In genomic region chr9:92865822-92866221, GRCm38 (mm10) we compare ENCODE assay signal across 30 mouse cellular contexts.
A peak's percentile ranks its signal among the peaks of the same experiment; 100 is the strongest.
DNase-seq lines count a peak whose midpoint lies in the region; ATAC-seq and TF ChIP-seq lines count a peak whose summit lies in the region.
"Had no signal": no experiment of that assay in that cellular context is flagged by ENCODE, and none has a peak within 500 bp of the region (broad histone marks: within the 10 kb centered on the region; RNA-seq: fewer than 3 reads in every experiment).

No protein-coding gene starts in this region.

- peak; percentile 23 for DNase-seq in embryonic facial prominence, embryonic 14.5 days (ENCODE audit: low spot score)
- no peak for DNase-seq in embryonic facial prominence, embryonic 10.5 days (ENCODE audit: low spot score)
- peak; percentile 28 for DNase-seq in 416B (ENCODE audit: low read depth)
- DNase-seq in lung, postnatal 36 days = peak; percentile 48
- no peak for DNase-seq in heart, postnatal 36 days
- DNase-seq in gastrocnemius, postnatal 4 days (ENCODE audit: low spot score in 2 of 2) = no peak
- DNase-seq: adrenal gland, adult 8-10 months; cerebellum, adult 11 months; cerebellum, adult 9-10 months; cerebellum, postnatal 36 days; gastrocnemius, postnatal 10 days; heart, postnatal 14 days; kidney, adult 2 months; kidney, postnatal 36 days; liver; retina, postnatal 1 day; right cerebral cortex, postnatal 14 days; thymus, adult 18-20 months; thymus, postnatal 36 days had no signal

- no peak overlapping the region for H3K27ac ChIP-seq in embryonic facial prominence, embryonic 14.5 days (replicated peaks; ENCODE audit: low read depth, low read length)
- no peak overlapping the region for H3K27ac ChIP-seq in embryonic facial prominence, embryonic 10.5 days (replicated peaks)
- H3K27ac ChIP-seq in intestine, postnatal 0 days (ENCODE audit: low read depth, low read length) = no peak overlapping the region
- H3K27ac ChIP-seq: embryonic facial prominence, embryonic 13.5 days; forebrain, embryonic 13.5 days; hindbrain, embryonic 12.5 days; liver, embryonic 14.5 days; macrophage; midbrain, embryonic 13.5 days; neural tube, embryonic 15.5 days had no signal

- intact Hi-C loops in heart, postnatal 36 days (cut with DNase I) = no loop called here

- no peak overlapping the region for H3K4me3 ChIP-seq in embryonic facial prominence, embryonic 14.5 days (ENCODE audit: low read depth, low read length)
- H3K4me3 ChIP-seq in embryonic facial prominence, embryonic 10.5 days = no peak overlapping the region
- no peak overlapping the region for H3K4me3 ChIP-seq in intestine, postnatal 0 days (ENCODE audit: low read depth, low read length)
- H3K4me3 ChIP-seq: embryonic facial prominence, embryonic 13.5 days; erythroblast, embryonic 14.5 days; forebrain, embryonic 13.5 days; hindbrain, embryonic 12.5 days; midbrain, embryonic 13.5 days; neural tube, embryonic 15.5 days had no signal

- peak; percentile 60; the same call in 1 of the 2 replicates for ATAC-seq in embryonic facial prominence, embryonic 14.5 days (ENCODE audit: low read depth)
- peak; percentile 69 for ATAC-seq in intestine, postnatal 0 days
- no peak for ATAC-seq in monocyte, adult 5-6 weeks (replicated peaks; ENCODE audit: insufficient number of reproducible peaks, low FRiP score, low TSS enrichment, poor library complexity, severe bottlenecking)
- ATAC-seq: forebrain, embryonic 13.5 days; midbrain, embryonic 13.5 days had no signal

- H3K4me1 ChIP-seq in embryonic facial prominence, embryonic 14.5 days (ENCODE audit: control insufficient read depth, insufficient read depth, low read length) = no peaks in the 10 kb centered on the region
- no peaks in the 10 kb centered on the region for H3K4me1 ChIP-seq in embryonic facial prominence, embryonic 10.5 days
- H3K4me1 ChIP-seq in intestine, postnatal 0 days (replicated peaks; ENCODE audit: control insufficient read depth, insufficient read depth, low read length) = no peaks in the 10 kb centered on the region
- H3K4me1 ChIP-seq: embryonic facial prominence, embryonic 13.5 days; forebrain, embryonic 13.5 days; hindbrain, embryonic 12.5 days; midbrain, embryonic 13.5 days; neural tube, embryonic 15.5 days had no signal

- no peaks in the 10 kb centered on the region for H3K9me3 ChIP-seq in embryonic facial prominence, embryonic 14.5 days (ENCODE audit: control insufficient read depth, low read length)
- H3K9me3 ChIP-seq in embryonic facial prominence, embryonic 10.5 days = 0 out of 2 replicates have a peak, but pooled peaks cover 4% of the 10 kb centered on the region
- no peaks in the 10 kb centered on the region for H3K9me3 ChIP-seq in intestine, postnatal 0 days (ENCODE audit: control insufficient read depth)
- H3K9me3 ChIP-seq: embryonic facial prominence, embryonic 13.5 days; forebrain, embryonic 13.5 days; G1E; midbrain, embryonic 13.5 days; neural tube, embryonic 15.5 days had no signal

- H3K9ac ChIP-seq in embryonic facial prominence, embryonic 14.5 days (ENCODE audit: low read depth, low read length) = no peak overlapping the region
- H3K9ac ChIP-seq in intestine, postnatal 0 days (ENCODE audit: low read depth, low read length) = no peak overlapping the region
- H3K9ac ChIP-seq: embryonic facial prominence, embryonic 13.5 days; forebrain, embryonic 13.5 days; hindbrain, embryonic 12.5 days; liver, embryonic 14.5 days; midbrain, embryonic 13.5 days; neural tube, embryonic 15.5 days had no signal

- no peak overlapping the region for H3K4me2 ChIP-seq in embryonic facial prominence, embryonic 14.5 days (ENCODE audit: low read depth, low read length)
- H3K4me2 ChIP-seq in intestine, postnatal 0 days (replicated peaks; ENCODE audit: low read depth) = no peak overlapping the region
- H3K4me2 ChIP-seq: embryonic facial prominence, embryonic 13.5 days; forebrain, embryonic 13.5 days; hindbrain, embryonic 12.5 days; midbrain, embryonic 13.5 days; neural tube, embryonic 15.5 days had no signal

- WGBS in embryonic facial prominence, embryonic 14.5 days = 74% methylated on average over 6 of the region's 6 CpGs
- 86% methylated on average over 6 of the region's 6 CpGs for WGBS in embryonic facial prominence, embryonic 10.5 days
- WGBS in intestine, postnatal 0 days = 41% methylated on average over 6 of the region's 6 CpGs

- H3K36me3 ChIP-seq in embryonic facial prominence, embryonic 14.5 days (ENCODE audit: control insufficient read depth, insufficient read depth, low read length) = no peaks in the 10 kb centered on the region
- no peaks in the 10 kb centered on the region for H3K36me3 ChIP-seq in embryonic facial prominence, embryonic 10.5 days (replicated peaks)
- H3K36me3 ChIP-seq in intestine, postnatal 0 days (ENCODE audit: control insufficient read depth, insufficient read depth) = no peaks in the 10 kb centered on the region
- H3K36me3 ChIP-seq: embryonic facial prominence, embryonic 13.5 days; G1E; hindbrain, embryonic 12.5 days; midbrain, embryonic 13.5 days; neural tube, embryonic 15.5 days had no signal

- H3K27me3 ChIP-seq in embryonic facial prominence, embryonic 14.5 days (replicated peaks; ENCODE audit: control insufficient read depth, insufficient read depth, low read length) = no peaks in the 10 kb centered on the region
- no peaks in the 10 kb centered on the region for H3K27me3 ChIP-seq in embryonic facial prominence, embryonic 10.5 days (replicated peaks; ENCODE audit: low read depth, poor library complexity, severe bottlenecking)
- H3K27me3 ChIP-seq in intestine, postnatal 0 days (replicated peaks; ENCODE audit: control insufficient read depth, insufficient read depth, low read length) = no peaks in the 10 kb centered on the region
- H3K27me3 ChIP-seq: embryonic facial prominence, embryonic 13.5 days; forebrain, embryonic 13.5 days; hindbrain, embryonic 12.5 days; midbrain, embryonic 13.5 days; neural tube, embryonic 15.5 days had no signal

- no peak for TF ChIP-seq CTCF in intestine, postnatal 0 days (IDR thresholded peaks at IDR 0.05; ENCODE audit: low read depth)

Comparison
In these comparisons a context has a peak if more than half of its experiments do, and no peak if none do; other contexts are left out.
1. DNase-seq: peak in embryonic facial prominence, embryonic 14.5 days (single experiment), 416B (single experiment) and lung, postnatal 36 days (single experiment); none in embryonic facial prominence, embryonic 10.5 days (single experiment), heart, postnatal 36 days (0 of 2) and gastrocnemius, postnatal 4 days (0 of 2).